Mouse (Mus musculus) common myeloid progenitor, adult 5-6 weeks (primary cell): Measurements from ENCODE around the gene Gp5. TPM values are rescaled to one million over a fixed set of nuclear protein-coding genes. Genes with fewer than 3 reads are reported as not detected.
"Not testable (repeated sequence)": the region's sequence is repeated elsewhere in the genome, so short reads cannot be mapped to it uniquely, and the experiment has no call there.

ENCODE experiments used
- ATAC-seq: replicated peaks from 2 replicates; pipeline ENCODE4 v1.8.0; 2016; ENCODE audit warnings: low read depth, mild to moderate bottlenecking, moderate TSS enrichment, inconsistent platforms; ENCODE audit not compliant: poor library complexity, severe bottlenecking
- total RNA-seq: library from RNA; stranded (forward); fragments of 200-1000, 187-1606 nt; gene quantifications from 2 replicates; pipeline ENCODE4 v1.2.3, GENCODE M21; 2017

Gene Gp5
- 11.8 and 11.9 TPM in 2 replicates for total RNA-seq

DNA sequence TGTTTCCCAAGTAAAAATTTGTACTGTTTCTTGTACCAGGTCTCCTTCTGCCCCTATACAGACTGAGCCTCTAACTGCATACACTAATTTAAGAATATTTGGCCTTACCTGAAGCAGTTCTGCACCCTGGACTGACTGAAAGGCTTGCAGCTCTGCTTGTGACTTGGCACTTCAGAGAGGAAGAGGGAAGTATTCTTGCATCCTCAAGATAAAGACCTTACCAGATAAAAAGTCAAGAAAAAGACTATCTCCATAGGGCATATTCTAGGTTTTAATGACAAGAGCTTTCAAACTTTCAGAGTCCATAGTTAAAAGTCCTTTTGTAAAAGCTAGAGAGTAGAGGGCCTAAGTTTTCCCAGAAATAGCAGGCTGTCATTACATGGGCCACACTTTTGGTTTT is at the start of gene Gp5:
TSS of gene Gp5 (minus strand) at position 133 of the 400 bp plus-strand sequence.
- ATAC-seq, result peak; percentile 57

DNA sequence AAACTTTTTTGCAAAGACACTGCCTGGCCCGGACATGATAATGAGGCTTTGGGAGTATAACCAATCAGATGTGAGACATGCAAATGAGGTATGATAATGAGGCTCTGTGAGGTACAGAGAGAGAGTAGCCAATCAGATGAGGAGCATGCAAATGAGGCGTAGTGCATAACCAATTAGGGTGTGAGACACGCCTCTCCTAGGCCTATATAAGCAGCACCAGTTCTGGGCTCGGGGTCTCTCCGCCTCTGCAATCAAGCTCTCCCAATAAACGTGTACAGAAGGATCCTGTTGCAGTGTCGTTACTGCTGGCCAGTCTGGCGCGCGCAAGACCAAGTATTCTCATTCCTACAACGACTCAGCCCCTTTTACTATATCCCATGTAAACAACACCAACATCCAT is 42.9 kb upstream of the Gp5 start:
- ATAC-seq, result not testable (repeated sequence)

DNA sequence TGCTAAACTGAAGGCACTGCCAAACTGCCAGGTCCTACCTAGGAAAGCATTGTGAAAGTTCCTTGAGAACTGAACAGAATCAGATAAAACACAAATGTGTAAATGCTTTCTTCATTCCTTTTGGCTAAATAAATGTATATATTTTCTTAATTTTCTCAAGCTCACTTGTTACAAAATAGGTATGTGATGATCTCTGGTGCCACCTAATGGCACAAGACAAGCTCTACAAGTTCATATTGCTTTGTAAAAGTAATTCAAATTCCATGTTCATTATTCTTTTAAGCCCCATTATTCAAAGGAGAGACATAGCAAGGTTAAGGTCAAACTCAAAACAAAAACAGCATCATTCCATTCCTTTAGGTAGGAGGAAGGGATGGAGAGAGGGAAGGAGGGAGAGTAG is 3.7 kb upstream of the Gp5 start:
- ATAC-seq, result no peak

DNA sequence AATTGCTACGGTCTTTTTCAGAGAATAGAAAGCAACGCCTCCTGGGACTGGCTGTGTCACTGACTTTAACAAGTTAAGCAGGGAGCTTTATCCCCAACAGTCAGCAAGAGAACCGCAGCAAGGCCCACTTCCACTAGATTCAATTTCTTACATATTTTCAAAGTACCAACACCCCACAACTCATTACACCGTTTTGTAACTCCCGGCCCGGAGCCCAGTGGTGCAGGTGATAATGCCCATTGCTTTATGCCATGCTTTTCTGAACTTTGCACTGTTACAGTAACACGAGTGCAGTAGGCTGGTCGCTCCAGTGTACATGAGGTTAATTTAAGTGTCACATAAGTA is 436 bp downstream of the Gp5 start:
- ATAC-seq, result no peak

DNA sequence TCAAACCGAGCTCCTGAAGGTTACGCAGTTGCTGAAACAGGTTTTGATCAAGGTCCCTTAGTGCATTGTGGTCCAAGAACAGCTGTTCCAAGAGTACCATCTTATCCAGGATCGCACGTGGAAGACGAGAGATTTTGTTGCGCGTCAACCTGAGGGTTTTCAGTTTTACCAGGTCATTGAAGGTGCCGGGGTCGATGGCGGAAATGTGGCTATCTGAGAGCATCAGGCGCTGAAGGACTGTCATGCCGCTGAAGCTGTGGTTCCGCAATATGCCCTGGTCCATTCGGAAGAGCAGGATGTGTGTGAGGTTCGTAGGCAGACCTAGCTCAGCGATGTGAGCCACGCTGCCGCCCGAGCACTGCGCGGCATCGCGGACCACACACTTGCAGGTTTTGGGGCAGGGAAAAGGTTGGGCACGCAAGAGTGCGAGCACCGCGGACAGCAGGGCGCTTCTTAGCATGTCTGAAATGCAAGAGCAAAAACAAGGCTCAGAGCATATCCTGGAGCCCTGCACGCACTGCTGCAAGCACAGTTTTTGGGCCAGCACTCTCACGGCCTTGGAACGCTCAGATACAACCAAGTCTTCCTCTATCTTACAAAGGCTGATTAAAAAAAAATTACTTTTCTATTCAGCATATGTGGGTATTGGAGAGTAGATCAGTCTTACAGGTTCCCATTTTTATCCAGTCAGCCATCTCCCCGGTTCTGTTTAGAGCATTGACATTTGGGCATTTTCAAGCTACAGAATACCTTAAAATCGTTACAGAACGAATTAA is 996 bp downstream of the Gp5 start:
- peak; percentile 54 for ATAC-seq

DNA sequence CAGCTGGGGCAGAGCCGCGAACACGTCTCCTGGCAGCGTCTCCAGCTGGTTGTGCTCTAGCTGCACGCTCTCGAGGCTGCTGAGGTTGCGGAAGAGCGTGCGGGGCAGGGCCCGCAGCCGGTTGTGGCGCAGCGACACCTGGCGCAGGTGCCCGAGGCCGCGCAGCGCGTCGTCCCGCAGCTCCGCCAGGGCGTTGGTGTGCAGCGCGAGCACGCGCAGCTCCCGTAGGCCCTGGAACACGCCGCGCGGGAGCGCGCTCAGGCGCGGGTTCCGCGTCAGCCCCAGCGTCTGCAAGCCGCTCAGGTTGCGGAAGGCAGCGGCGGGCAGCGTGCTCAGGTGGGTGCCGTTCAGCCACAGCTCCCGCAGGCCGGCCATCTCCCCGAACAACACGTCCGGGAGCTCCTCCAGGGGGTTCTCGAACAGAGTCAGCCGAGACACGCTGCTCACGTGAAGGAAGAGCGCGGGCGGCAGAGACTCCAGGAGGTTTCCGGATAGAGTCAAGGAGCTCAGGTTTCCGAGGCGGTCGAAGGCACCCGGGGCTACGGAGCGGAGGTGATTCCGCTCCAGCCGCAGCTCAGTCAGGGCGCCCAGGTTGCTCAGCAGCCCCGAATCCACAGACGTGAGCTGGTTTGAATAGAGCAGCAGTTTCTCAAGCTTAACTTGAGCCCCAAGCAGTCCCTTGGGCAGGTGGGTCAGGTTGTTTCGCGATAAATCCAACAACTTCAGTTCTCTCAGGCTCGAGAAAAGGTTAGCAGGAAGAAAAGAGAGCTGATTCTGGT is 1.8 kb downstream of the Gp5 start:
- ATAC-seq, result 0 out of 2 replicates have a peak, but pooled peaks have one; percentile 16

DNA sequence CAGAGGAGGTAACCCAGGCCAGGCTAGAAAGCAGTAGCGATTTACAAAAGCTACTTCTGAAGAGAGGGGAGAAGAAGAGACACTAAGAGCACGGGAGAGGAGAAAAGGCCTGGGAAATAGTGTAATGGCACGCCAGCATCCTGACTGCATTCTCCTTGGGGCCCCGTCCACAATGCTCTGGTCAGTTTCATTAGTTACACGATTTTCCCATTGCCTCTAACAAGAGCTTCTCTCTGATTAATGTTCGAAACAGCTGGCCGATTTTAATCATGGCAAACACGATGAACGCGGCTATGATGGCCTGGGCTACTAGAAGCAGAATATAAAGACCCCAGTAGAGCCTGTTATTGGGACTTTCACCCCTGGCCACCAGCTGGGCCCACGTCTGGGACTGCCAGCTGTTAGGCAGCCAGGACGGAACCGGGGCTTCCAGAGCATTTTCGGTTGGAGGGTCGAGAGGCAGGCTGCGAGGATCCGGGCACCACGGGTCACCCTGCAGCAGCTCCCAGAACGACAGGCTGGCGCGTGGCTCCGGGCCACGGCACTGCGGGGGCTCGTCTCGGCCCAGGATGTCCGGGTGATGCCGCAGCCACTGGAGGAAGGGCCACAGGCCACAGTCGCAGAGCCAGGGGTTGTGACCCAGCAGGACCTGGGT is 2.5 kb downstream of the Gp5 start:
- no peak for ATAC-seq

DNA sequence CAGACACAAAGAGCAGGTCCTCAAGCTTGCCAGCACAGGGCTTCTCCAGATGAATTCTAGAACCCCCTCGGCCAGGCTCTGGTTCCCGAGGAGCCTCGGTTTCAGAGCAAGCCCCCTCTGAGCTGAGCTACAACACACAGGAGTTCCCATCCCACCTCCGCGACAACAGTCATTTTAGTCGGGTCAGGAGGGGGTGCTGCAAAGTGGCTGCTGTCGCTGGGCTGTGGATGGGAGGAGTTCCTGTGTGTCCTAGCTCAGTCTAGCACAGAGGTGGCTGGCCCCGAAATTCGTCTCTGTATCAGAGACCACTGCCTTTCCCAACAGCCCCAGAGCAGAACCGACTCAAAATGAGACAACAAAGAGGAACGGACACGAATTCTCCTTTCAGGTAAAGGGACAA is 3.3 kb downstream of the Gp5 start:
- no peak for ATAC-seq

DNA sequence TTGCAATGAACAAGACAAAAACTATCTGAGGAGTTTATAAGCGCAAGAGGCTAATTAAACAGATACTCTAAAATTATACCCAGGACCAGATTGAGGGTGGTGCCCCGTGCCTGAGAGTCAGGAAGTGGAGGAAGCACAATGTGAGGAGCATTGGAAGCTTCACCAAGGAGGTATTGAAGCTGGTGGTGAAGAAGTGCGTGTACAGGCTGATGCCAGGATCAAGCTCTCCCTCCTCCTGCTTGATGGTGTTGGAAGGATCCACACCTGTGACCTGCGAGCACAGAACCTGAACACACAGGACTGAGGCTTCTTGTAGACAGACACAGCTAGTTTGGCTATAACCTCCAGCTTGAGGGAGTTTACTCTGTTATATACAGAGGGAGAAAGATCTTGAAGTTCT is 4.5 kb downstream of the Gp5 start:
- ATAC-seq, result no peak

DNA sequence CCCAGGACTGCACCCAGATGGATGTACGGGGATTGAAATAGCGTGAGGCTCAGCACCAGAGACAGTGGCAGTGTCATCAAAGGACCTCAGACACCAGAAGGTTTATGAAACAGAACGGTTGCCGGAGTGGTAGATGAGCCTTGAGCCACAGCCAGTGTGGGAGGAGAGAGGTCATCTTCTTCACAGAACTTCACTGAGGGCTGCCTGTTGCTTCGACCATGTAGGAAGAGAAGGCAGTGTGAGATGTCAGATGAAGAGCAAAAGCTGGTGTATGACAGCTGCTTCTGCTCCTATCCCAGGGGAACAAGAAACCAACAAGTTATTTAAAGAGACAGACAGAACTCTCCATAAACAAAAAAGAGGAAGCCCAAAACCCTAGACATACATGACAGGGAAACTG is 6.3 kb downstream of the Gp5 start:
- no peak for ATAC-seq

DNA sequence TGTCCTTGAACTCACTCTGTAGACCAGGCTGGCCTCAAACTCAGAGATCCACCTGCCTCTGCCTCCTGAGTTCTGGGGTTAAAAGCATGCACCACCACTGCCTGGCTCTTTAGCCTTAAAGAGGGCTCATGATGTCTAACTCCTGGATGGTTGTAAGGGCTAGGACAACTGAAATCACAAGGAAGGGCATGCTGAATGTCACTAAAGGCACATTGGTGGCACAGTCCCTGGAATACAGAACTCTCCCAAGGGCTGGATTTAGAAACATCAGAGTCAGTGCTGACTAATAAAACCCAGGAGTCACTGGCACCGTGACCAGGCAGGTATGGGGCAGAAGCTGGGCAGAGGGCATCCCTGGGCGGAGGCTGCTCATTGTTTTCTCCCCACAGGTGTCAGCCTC is 7.2 kb downstream of the Gp5 start:
- no peak for ATAC-seq

DNA sequence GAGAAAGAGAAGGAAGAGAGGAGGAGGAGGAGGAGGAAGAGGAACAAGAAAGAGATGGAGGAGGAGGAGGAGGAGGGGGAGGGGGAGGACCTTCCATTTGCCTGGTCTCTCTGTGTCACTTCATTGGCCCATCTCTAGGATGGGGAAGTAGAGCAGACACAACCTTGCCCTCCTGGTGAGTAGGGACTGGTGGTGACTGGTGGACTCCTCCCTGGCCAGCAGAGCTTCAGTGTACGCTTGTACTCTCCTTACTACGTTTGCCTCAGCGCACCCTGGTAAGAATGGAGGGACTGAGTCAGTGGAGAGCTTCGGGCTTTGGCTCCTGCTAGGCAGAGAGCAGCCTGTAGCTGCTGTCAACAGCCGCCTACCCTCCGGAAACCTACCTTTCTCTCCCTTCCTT is 7.9 kb downstream of the Gp5 start:
- peak; percentile 50; the same call in 1 of the 2 replicates for ATAC-seq

DNA sequence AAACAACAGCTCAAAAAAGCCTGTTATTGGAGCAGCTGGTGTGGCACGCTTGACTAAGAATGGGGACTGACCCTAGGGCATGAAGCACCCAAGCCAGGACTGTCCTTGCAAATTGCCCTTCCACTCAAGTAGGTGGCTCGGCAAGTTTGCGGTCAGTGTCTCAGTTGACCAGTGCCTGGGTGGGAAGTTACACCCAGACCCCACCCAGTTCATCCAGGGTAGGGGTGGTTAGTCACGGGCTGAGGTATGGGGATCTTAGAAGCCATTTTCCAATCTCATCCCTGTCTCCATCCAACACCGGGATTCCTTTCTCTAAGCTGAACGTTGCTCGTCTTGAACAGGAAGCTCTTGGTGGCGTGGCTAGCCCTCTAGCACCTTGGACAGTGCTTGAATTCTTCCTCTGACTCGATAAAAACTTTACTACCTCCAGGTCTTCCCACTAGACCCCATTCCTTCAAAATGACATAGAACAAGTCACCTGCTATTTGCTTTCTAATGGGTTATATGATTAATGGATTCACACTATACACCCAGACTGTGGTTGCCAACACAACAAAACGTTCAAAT is 10.8 kb downstream of the Gp5 start:
- no peak for ATAC-seq

DNA sequence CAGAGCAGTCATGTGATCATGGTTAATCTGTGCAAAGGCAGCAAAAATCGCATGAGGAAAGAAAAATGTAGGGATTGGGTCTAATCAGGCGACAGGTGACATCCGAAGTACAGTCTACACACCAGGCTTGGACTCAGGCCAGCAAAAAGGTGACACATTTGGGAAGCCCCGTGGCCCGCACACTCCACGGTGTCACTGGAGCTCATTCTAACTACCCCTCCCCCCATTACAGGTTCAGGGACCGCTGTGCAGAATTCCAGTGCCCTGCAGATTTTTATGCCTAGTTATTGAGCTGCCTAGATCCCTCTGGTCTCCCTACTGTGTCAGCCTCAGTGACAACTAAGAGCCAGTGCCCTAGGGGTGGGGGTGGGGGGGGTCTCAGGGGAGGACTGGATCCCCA is 13.1 kb downstream of the Gp5 start:
- ATAC-seq, result no peak

DNA sequence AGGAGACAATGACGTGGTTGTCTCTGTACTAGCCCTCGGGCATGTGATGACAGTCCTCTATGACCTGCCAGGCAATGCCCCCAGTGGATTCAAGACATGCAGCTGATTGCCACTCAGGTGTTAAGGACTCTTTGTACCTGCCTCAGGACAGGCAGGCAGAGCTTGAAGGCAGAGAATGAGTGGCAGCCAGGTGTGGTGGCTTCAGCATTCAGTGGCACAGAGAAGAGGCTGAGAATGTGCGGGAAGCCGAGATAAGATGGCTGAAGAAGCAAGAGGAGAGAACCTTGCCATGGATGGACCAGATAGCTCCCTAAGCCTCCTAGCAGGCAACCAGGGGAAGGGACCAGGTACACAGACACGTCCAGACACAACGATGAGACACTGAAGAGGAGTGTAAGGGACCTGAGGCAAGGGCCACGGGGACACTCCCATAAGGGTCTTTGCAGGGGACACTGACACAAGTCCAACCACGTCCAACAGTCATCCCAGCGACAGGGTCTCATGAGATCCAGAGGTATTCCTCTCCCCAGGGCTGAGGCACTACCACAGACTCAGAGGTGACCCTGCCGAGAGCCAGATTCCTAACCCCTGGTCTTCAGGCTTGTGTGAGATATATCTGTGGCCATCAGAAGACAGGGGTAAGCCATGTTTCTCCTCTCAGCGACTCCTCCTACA is 13.8 kb downstream of the Gp5 start:
- no peak for ATAC-seq

DNA sequence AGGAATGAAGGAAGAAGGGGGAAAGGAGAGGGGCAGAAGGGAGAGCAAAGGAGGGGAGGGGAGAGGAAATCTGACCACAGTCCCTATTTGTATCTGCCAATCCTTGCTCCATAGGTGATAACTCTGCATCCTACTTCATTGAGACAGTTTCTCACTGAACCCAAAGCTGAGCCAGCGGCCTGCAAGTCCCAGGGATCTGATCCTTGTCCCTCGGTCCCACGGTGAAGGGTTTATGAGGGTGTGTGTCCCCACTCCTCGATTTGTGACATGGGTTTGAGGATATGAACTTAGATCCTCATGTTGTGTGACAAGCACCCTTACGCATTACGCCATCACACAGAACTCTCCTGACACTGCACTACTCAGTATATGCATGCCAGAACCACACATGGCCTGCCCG is 15.5 kb downstream of the Gp5 start:
- peak; percentile 42 for ATAC-seq

DNA sequence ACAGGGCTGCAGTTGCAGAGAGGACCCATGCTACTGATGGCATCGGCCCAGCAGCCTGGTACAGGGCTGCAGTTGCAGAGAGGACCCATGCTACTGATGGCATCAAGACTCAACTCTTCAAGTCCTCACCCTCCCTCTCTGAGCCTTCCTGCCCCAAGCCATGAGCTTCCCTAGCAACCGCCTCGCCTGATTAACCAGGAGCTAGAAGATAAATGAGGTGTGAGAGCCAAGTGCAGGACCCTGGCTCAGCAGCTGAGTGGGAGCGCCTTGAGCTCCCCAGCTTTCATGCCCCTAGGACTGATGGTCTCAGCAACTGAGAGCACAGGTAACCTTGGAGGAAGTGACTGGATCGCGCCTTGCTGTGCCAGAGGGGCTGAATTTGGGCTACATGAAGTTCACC is 20.1 kb downstream of the Gp5 start:
- no peak for ATAC-seq

DNA sequence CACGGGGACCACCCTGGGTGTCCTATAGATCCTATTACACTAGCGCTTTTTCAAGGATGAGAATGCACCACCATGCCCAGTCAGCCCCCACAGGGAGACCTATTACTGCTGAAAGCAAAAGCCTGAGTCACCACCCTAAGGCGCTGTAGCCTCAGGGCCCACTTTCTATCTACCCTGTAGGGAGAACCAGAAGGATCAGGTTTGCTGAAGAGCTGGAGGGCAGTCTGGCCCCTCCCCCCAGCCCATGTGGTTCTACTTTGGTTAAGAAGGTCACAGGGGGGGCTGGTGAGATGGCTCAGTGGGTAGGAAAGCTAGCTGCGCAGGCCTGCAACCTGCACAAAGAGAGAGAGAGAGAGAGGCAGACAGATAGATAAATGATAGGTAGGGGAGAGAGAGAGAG is 24.9 kb downstream of the Gp5 start:
- no peak for ATAC-seq

DNA sequence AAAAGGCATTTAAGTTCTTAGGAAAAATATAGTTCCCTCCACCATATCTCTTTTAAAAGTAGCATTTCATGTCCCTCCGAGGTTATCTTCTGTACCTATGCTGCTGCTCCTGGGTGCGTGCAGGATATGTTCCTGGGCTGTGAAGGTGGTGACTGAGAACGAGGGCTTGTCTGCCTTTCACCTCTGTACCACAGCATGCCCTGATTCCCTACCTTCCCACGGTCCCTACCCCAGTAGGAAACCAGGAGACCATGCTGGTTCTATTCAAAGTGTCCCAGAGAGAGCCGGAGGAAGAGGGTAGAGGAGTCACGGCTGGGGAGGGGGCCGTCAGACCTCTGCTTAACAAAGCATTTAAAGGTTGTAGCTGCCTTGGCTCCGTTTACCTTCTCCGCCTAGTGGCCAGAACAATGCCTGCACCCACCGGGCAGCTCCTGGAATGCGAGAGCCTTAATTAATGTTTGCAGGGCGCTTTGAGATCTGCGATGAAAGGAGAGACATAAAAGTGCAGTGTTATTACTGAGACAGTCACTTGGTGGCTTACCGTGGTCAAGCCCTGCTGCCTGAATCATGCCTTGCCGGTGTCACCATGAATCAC is 26.7 kb downstream of the Gp5 start:
- peak; percentile 90 for ATAC-seq
